Mouse (Mus musculus): Measurements from ENCODE around the gene Gm49027.

DNA sequence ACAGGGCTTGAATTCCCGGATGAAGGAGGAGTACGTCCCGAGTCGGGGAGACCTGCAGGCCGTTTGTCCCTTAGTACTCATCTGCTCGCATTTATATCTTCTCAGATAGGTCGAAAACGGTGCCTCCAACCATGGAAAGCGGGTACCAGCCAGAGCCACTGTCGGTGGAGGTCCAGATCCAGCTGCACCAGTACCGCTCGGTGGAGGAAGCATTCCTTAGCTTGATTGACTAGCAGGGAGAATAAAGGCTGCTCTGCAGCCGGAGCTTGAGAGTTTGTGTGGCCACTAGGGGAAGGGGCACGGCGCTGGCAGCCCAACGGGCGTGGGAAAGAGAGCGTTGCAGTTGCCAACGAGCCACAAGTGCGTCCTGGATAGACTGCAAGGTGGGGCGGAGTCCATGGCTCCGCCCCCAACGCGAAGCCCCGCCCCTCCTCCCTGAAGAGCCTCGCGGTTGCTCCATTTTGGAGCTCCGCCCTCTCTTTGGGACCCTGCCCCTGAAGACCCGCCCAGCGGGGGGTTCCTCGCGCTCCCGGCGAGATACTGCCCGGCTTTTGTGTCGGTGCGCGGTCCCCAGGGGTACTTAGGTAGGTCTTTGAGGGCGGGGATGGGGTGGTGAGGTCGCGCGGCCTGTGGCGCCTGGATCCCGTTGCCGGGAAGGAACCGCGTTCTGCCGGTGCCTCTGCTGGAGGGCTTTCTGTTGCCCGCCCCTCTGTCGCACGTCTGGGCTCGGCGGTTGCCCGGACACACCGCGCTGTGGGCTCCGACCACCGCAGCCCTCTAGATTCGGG, 17.2 kb downstream of the Gm49027 start:
- TF ChIP-seq MAX (IDR thresholded peaks at IDR 0.05) (no peak), CTCF (IDR thresholded peaks at IDR 0.05; ENCODE audit: control insufficient read depth, insufficient read depth, insufficient read length) (no peak), CEBPB (IDR thresholded peaks at IDR 0.05; ENCODE audit: low read depth) (no peak), USF1 (IDR thresholded peaks at IDR 0.05; ENCODE audit: low read depth) (no peak)

Measured in C2C12 (cell line).